ENCODE assay signal across 8 mouse cellular contexts in the genomic region with DNA sequence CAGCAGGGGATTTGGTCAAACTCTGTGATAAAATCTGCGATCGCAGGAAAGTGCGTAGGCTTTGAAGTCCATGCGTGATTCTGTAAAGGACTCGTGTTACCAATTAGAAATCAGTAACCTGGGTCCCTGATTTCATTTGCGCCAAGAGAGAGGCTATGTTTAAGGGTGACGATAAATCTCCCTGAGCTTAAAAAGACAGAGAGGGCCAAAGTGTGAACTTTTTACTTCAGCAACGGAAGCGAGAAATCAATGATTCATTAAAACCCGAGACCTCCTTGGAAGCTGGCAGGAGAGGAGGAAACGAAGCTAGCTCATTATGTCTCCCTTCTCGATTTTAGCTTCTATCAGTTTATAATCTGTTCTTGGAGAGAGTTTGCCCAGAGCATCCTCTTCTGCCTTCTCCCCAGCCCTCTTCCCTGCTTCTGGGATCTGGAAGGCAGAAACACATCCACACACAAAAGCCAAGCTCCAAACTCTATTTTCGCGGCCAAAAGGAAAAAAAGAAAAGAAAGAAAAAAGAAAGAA. TPM values are rescaled to one million over a fixed set of nuclear protein-coding genes. Genes with fewer than 3 reads are reported as not detected.
A peak's percentile ranks its signal among the peaks of the same experiment; 100 is the strongest.
DNase-seq lines count a peak whose midpoint lies in the region; ATAC-seq and TF ChIP-seq lines count a peak whose summit lies in the region.

No protein-coding gene starts in this region.

- no peak for TF ChIP-seq CTCF in ES-Bruce4 (IDR thresholded peaks at IDR 0.05; ENCODE audit: low read depth, low read length)
- no peak for TF ChIP-seq CTCF in brain, embryonic 14.5 days (IDR thresholded peaks at IDR 0.05; ENCODE audit: borderline replicate concordance, extremely low read depth, insufficient read depth, insufficient read length)

- TF ChIP-seq EP300 in ES-Bruce4 (IDR thresholded peaks at IDR 0.05; ENCODE audit: insufficient read depth, low read depth, low read length): no peak

- H3K9me3 ChIP-seq in ES-Bruce4 (replicated peaks; ENCODE audit: control insufficient read depth, insufficient read depth, low read length, poor library complexity, severe bottlenecking): no peaks in the 10 kb centered on the region
- H3K9me3 ChIP-seq in hindbrain, embryonic 14.5 days (ENCODE audit: control insufficient read depth, low read length): no peaks in the 10 kb centered on the region
- no peaks in the 10 kb centered on the region for H3K9me3 ChIP-seq in midbrain, embryonic 10.5 days (replicated peaks)

- H3K4me1 ChIP-seq in ES-Bruce4 (ENCODE audit: control insufficient read depth, insufficient read depth, low read length): no peaks in the 10 kb centered on the region
- H3K4me1 ChIP-seq in hindbrain, embryonic 14.5 days (replicated peaks; ENCODE audit: control insufficient read depth, insufficient read depth, low read length): peaks cover 21% of the 10 kb centered on the region
- peaks cover 38% of the 10 kb centered on the region for H3K4me1 ChIP-seq in midbrain, embryonic 10.5 days

- no peaks in the 10 kb centered on the region for H3K36me3 ChIP-seq in ES-Bruce4 (ENCODE audit: control insufficient read depth, insufficient read depth, low read length, poor library complexity, severe bottlenecking)
- H3K36me3 ChIP-seq in hindbrain, embryonic 14.5 days (replicated peaks; ENCODE audit: control insufficient read depth, insufficient read depth): no peaks in the 10 kb centered on the region
- no peaks in the 10 kb centered on the region for H3K36me3 ChIP-seq in midbrain, embryonic 10.5 days

- H3K27ac ChIP-seq in ES-Bruce4 (ENCODE audit: insufficient read depth, low read length): no peak overlapping the region
- no peak overlapping the region for H3K27ac ChIP-seq in hindbrain, embryonic 14.5 days
- H3K27ac ChIP-seq in midbrain, embryonic 10.5 days (replicated peaks): peak overlapping the region; percentile 81

- H3K4me3 ChIP-seq in ES-Bruce4 (ENCODE audit: low read depth, low read length): peak overlapping the region; percentile 49
- peak overlapping the region; percentile 44 for H3K4me3 ChIP-seq in hindbrain, embryonic 14.5 days (replicated peaks; ENCODE audit: low read length)
- H3K4me3 ChIP-seq in midbrain, embryonic 10.5 days: peak overlapping the region; percentile 67

- H3K27me3 ChIP-seq in ES-Bruce4 (ENCODE audit: control insufficient read depth, insufficient read depth, low read length, poor library complexity, severe bottlenecking): peaks cover 11% of the 10 kb centered on the region
- H3K27me3 ChIP-seq in hindbrain, embryonic 14.5 days (ENCODE audit: control insufficient read depth, insufficient read depth, low read length): peaks cover 44% of the 10 kb centered on the region
- peaks cover 48% of the 10 kb centered on the region for H3K27me3 ChIP-seq in midbrain, embryonic 10.5 days (ENCODE audit: low read depth, poor library complexity, severe bottlenecking)

- ATAC-seq in hindbrain, embryonic 14.5 days (ENCODE audit: low FRiP score): no peak
- ATAC-seq in erythroblast, adult 5-6 weeks (replicated peaks; ENCODE audit: low FRiP score, poor library complexity, severe bottlenecking): no peak

- TF ChIP-seq POLR2A in ES-Bruce4 (IDR thresholded peaks at IDR 0.05; ENCODE audit: insufficient read depth, low read length): no peak
- no peak for TF ChIP-seq POLR2A in brain, embryonic 14.5 days (IDR thresholded peaks at IDR 0.05; ENCODE audit: borderline replicate concordance, extremely low read depth, insufficient read depth, insufficient read length, poor library complexity, severe bottlenecking)

- peak overlapping the region; percentile 64 for H3K9ac ChIP-seq in ES-Bruce4 (ENCODE audit: low read depth, poor library complexity, severe bottlenecking)
- H3K9ac ChIP-seq in hindbrain, embryonic 14.5 days: peak overlapping the region; percentile 20; the same call in 1 of the 2 replicates

- peak; percentile 42 for DNase-seq in brain, embryonic 14.5 days (ENCODE audit: low read depth)
- DNase-seq in hindbrain, embryonic 14.5 days (ENCODE audit: low spot score): no peak
- DNase-seq in midbrain, embryonic 10.5 days (ENCODE audit: low spot score): peak; percentile 18
- DNase-seq in MN1 (ENCODE audit: low spot score): no peak
- DNase-seq in lung, postnatal 4 days: no peak
- no peak for DNase-seq in gastrocnemius, adult 8-10 months (ENCODE audit: low spot score in 2 of 2)

- H3K4me2 ChIP-seq in hindbrain, embryonic 14.5 days (replicated peaks): peak overlapping the region; percentile 89

- 0% methylated on average over 14 of the region's 14 CpGs for WGBS in hindbrain, embryonic 14.5 days
- under 1% methylated on average over 14 of the region's 14 CpGs for WGBS in midbrain, embryonic 10.5 days

RNA-seq across cellular contexts. Expression of gene Fgf10, which starts 44.1 kb away (rescaled TPM):
- polyA plus RNA-seq in ES-Bruce4 (2011; ENCODE audit: insufficient read depth, insufficient read length, low read depth, missing spikeins): 1.3 TPM in 2 replicates
- polyA plus RNA-seq in brain, embryonic 14.5 days (2012; rRNA removed): 0.88 and 1.3 TPM in 2 replicates
- 2.6 and 3.9 TPM in 2 replicates for polyA plus RNA-seq in hindbrain, embryonic 14.5 days (2014; fragmentation: Nextera tagmentation; extraction: Ambion mirVana)
- 1.3 and 2.9 TPM in 2 replicates for polyA plus RNA-seq in midbrain, embryonic 10.5 days (2016; fragmentation: Nextera tagmentation; extraction: Ambion mirVana)
- not detected in 2 replicates for total RNA-seq in erythroblast, adult 5-6 weeks (2015; ENCODE audit: low replicate concordance)
- total RNA-seq in erythroblast, adult 5-6 weeks (2017; ENCODE audit: low replicate concordance): 0.98 TPM in 1 of 2 replicates, not detected in the other
- under 1 TPM; 0.29 to 0.67 (median 0.36) TPM for total RNA-seq in gastrocnemius, adult 8-10 months (2022)

Comparison
In these comparisons a context has a peak if more than half of its experiments do, and no peak if none do; other contexts are left out.
1. DNase-seq: peak in brain, embryonic 14.5 days (single experiment) and midbrain, embryonic 10.5 days (single experiment); none in hindbrain, embryonic 14.5 days (single experiment), MN1 (single experiment), lung, postnatal 4 days (0 of 2) and gastrocnemius, adult 8-10 months (0 of 2).
2. Peak in every context shown above with its lines, with median percentiles within 50 percentile points of each other: H3K4me3 ChIP-seq.